7 mouse cellular contexts compared by ENCODE assay signal in the genomic region with DNA sequence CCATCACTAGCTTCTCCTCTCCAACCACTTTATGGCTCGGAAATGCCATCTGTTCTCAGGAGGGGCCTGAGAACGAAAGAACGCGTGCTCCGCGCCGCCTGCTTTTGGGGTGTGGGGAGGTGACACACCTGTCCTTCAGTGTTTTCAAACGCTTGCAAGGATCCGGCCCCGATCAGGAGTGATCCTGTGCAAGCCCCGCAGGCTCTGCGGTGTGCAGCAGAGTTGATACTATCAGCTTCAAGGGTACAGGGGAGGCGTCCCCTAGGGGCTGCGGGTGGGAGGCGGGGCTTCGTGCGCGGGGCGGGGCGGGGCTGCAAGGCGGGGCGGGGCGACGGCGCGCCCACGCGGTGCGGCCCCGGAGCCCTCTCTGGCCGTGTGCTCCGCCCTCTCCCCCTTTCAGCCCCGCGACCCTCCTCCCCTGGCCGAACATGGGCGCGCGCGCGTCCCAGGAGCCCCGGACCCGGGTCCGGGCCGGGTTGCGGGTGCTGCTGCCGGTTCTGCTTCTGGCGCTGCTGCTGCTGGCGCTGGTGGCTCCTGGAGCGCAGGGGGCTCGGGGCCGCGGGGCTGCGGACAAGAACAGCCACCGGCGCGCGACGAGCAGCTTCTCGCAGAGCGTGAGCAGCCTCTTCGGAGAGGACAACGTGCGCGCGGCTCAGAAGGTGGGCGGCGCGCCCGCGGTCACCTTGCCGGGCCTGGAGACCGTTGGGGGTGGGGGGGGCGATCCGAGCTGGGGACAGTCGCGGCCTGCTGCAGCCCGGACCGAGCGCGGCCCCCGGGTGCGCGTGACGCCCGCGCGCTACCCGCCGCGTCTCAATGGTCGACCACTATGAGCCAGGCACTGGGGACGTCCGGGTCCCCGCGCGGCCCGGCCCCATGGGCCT. TPM values are rescaled to one million over a fixed set of nuclear protein-coding genes. Genes with fewer than 3 reads are reported as not detected.
DNase-seq lines count a peak whose midpoint lies in the region; ATAC-seq lines count a peak whose summit lies in the region.

A gene (plus strand): TSS at position 335 of the 881 bp plus-strand sequence.

- no peaks in the 10 kb centered on the region for H3K27me3 ChIP-seq in forebrain, embryonic 16.5 days (replicated peaks; ENCODE audit: control insufficient read depth, insufficient read depth, low read length)
- H3K27me3 ChIP-seq in hindbrain, embryonic 12.5 days = no peaks in the 10 kb centered on the region

- H3K4me3 ChIP-seq in forebrain, embryonic 16.5 days (replicated peaks; ENCODE audit: low read length) = peak within 1 kb of the TSS; percentile 82
- H3K4me3 ChIP-seq in hindbrain, embryonic 12.5 days = peak within 1 kb of the TSS; percentile 94

- H3K9me3 ChIP-seq in forebrain, embryonic 16.5 days (ENCODE audit: control insufficient read depth, low read length) = no peaks in the 10 kb centered on the region
- no peaks in the 10 kb centered on the region for H3K9me3 ChIP-seq in hindbrain, embryonic 12.5 days (replicated peaks)

- H3K9ac ChIP-seq in forebrain, embryonic 16.5 days (replicated peaks; ENCODE audit: low read depth, low read length) = peak within 1 kb of the TSS; percentile 84
- peak within 1 kb of the TSS; percentile 88 for H3K9ac ChIP-seq in hindbrain, embryonic 12.5 days

- no peaks in the 10 kb centered on the region for H3K36me3 ChIP-seq in forebrain, embryonic 16.5 days (ENCODE audit: control insufficient read depth, insufficient read depth)
- no peaks in the 10 kb centered on the region for H3K36me3 ChIP-seq in hindbrain, embryonic 12.5 days

- peak; percentile 85 for DNase-seq in Muller cell, postnatal 12 days (ENCODE audit: inconsistent ontology term)
- DNase-seq in cerebellum, adult 11-12 months = peak; percentile 59
- DNase-seq in layer of hippocampus, postnatal 36 days = peak; percentile 58 to 60
- peak; percentile 61 to 63 for DNase-seq in right cerebral cortex, postnatal 10 days (ENCODE audit: low spot score in 2 of 2)

- peak within 1 kb of the TSS; percentile 58 for H3K4me2 ChIP-seq in forebrain, embryonic 16.5 days (ENCODE audit: low read length)
- peak within 1 kb of the TSS; percentile 67 for H3K4me2 ChIP-seq in hindbrain, embryonic 12.5 days (replicated peaks)

- peak within 1 kb of the TSS; percentile 67 for H3K27ac ChIP-seq in forebrain, embryonic 16.5 days (ENCODE audit: low read length)
- H3K27ac ChIP-seq in hindbrain, embryonic 12.5 days = peak within 1 kb of the TSS; percentile 86

- WGBS in forebrain, embryonic 16.5 days = under 1% methylated on average over 53 of the region's 97 CpGs
- WGBS in hindbrain, embryonic 12.5 days = under 1% methylated on average over 78 of the region's 97 CpGs

- peak; percentile 92 for ATAC-seq in forebrain, embryonic 16.5 days
- ATAC-seq in hindbrain, embryonic 12.5 days (ENCODE audit: low FRiP score) = peak; percentile 93
- ATAC-seq in megakaryocyte, adult 5-6 weeks (ENCODE audit: poor library complexity, severe bottlenecking) = peak; percentile 47

- peaks cover 17% of the 10 kb centered on the region for H3K4me1 ChIP-seq in forebrain, embryonic 16.5 days (replicated peaks; ENCODE audit: control insufficient read depth, insufficient read depth, low read length)
- H3K4me1 ChIP-seq in hindbrain, embryonic 12.5 days = peaks cover 13% of the 10 kb centered on the region

RNA-seq across cellular contexts. Expression of the gene that starts here (rescaled TPM):
- 37.8 and 38.3 TPM in 2 replicates for polyA plus RNA-seq in forebrain, embryonic 16.5 days (2015; fragmentation: Nextera tagmentation; extraction: Ambion mirVana)
- polyA plus RNA-seq in hindbrain, embryonic 12.5 days (2016; fragmentation: Nextera tagmentation; extraction: Ambion mirVana) = 38.1 and 39.9 TPM in 2 replicates
- total RNA-seq in layer of hippocampus, postnatal 36 days (2021) = 100 to 1,000 TPM; 105 to 106 TPM
- total RNA-seq in megakaryocyte, adult 5-6 weeks (2015) = 46.8 and 49.2 TPM in 2 replicates
- 19.7 and 26.3 TPM in 2 replicates for total RNA-seq in megakaryocyte, adult 5-6 weeks (2017)

Comparison
In these comparisons a context has a peak if more than half of its experiments do, and no peak if none do; other contexts are left out.
1. Peak in every context shown above with its lines: DNase-seq, ATAC-seq, H3K4me3 ChIP-seq and H3K27ac ChIP-seq.